Mouse (Mus musculus) spleen, adult 2 months (tissue): ENCODE data around the gene Plau.

ENCODE experiments used
- CTCF ChIP-seq: fragments of 200-500 bp; IDR thresholded peaks from 2 replicates; pipeline ENCODE4 v1.5.1; 2011; ENCODE audit warnings: mild to moderate bottlenecking, inconsistent platforms; ENCODE audit not compliant: insufficient read depth, insufficient read length, insufficient replicate concordance; ENCODE audit errors: extremely low read depth
- POLR2A ChIP-seq: fragments of 200-500 bp; IDR thresholded peaks from 2 replicates; pipeline ENCODE4 v1.6.1; 2011; ENCODE audit warnings: low read depth, low read length, inconsistent platforms

DNA sequence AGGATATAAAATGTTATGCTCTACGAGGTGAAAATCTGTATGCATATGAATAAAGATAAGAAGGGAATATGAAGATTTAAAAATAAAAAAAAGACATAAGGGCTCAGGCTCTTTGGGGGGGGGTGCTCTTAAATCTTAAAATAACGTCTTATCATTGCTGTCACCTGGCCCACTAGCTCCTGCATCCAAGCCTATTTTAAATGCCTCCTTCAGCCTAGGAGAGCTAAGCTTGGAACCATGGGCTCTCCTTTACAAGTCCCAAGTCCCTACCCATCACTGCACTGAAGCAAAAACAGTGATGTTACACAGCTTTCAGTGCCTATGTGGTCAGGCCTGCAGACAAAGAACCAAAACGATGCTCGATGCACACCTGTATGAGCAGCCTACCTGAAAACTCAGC is 46.9 kb upstream of the Plau start:
- TF ChIP-seq POLR2A (no peak), CTCF (no peak)
